Mouse (Mus musculus): Measurements from ENCODE around the gene Cox16. TPM values are rescaled to one million over a fixed set of nuclear protein-coding genes. Genes with fewer than 3 reads are reported as not detected.
"Not testable (repeated sequence)": the region's sequence is repeated elsewhere in the genome, so short reads cannot be mapped to it uniquely, and the experiment has no call there.

The Cox16 gene
- total RNA-seq (2014; rRNA removed) (55.1 and 103 TPM in 2 replicates), polyA plus RNA-seq (2015; fragmentation: Nextera tagmentation; extraction: Ambion mirVana) (131 and 139 TPM in 2 replicates)

DNA sequence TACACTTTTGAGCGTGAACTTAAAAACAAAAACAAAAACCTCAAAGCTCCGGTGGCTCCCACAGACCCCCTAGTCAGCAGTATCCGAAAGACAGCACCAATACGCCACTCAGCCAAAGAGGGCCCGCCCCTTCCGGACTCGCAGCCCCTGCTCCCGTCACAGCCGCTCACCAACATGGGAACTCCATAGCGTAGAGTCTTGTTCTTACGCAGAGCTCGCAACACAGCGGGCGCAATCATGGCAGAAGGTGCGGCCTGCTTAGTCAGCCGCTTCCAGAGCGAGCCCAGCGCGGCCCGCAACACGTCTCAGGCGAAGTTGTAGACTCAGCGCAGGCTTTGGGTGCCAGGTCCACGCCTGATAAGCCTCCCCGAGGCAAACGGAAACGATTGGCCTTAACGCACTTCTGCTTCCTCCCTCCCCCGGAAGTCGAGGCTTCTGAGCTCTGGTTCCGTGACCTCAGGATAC lies at the start of gene Cox16:
Gene Cox16, minus strand, starts transcription at position 401 of the 465 bp plus-strand sequence.
- WGBS, result under 1% methylated on average over 31 of the region's 31 CpGs
- no peaks in the 10 kb centered on the region for H3K27me3 ChIP-seq (ENCODE audit: insufficient read depth, low read length)
- no peaks in the 10 kb centered on the region for H3K9me3 ChIP-seq (ENCODE audit: low read length)

DNA sequence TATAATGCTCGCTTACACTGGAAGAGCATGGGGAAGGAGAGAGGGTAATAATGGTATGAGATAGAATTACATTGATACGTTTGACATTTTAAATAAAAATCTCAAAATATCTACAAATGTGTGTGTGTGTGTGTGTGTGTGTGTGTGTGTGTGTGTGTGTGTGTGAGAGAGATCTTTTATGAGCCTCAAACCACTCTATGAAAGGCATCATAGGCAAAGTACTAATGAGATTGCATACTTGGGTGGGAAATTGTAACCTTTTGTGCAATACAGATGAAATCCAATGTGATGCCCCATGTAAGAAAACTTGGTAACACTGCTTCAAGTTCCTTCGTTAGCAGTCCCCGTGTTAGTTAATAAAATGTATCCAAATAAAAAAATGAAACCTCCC lies 48.1 kb upstream of the Cox16 start:
- Histone ChIP-seq H3K36me3 (ENCODE audit: insufficient read depth, low read length) (no peaks in the 10 kb centered on the region), H3K9me3 (ENCODE audit: low read length) (no peaks in the 10 kb centered on the region), H3K27ac (ENCODE audit: low read depth, low read length) (peak overlapping the region; percentile 81), H3K4me1 (ENCODE audit: insufficient read depth, low read length) (peaks cover 5% of the 10 kb centered on the region; the same call in 1 of the 2 replicates), H3K27me3 (ENCODE audit: insufficient read depth, low read length) (no peaks in the 10 kb centered on the region), H3K9ac (replicated peaks; ENCODE audit: low read length, poor library complexity, severe bottlenecking) (peak overlapping the region; percentile 86), H3K4me2 (ENCODE audit: low read depth, low read length, poor library complexity, severe bottlenecking) (peak overlapping the region; percentile 61), H3K4me3 (ENCODE audit: low read depth, low read length) (peak overlapping the region; percentile 85)
- DNase-seq (ENCODE audit: low spot score) (peak; percentile 0), ATAC-seq (ENCODE audit: low FRiP score) (peak; percentile 13; the same call in 1 of the 2 replicates)
- no peak for TF ChIP-seq CTCF (IDR thresholded peaks at IDR 0.05)
- WGBS, result 40% methylated on average over 4 of the region's 4 CpGs

More for the DNA sequence above, at the start of gene Cox16:
- Histone ChIP-seq H3K9ac (replicated peaks; ENCODE audit: low read length, poor library complexity, severe bottlenecking) (peak within 1 kb of the TSS; percentile 83), H3K4me1 (ENCODE audit: insufficient read depth, low read length) (no peaks in the 10 kb centered on the region), H3K36me3 (ENCODE audit: insufficient read depth, low read length) (no peaks in the 10 kb centered on the region), H3K4me3 (ENCODE audit: low read depth, low read length) (peak within 1 kb of the TSS; percentile 68), H3K27ac (ENCODE audit: low read depth, low read length) (peak within 1 kb of the TSS; percentile 92), H3K4me2 (ENCODE audit: low read depth, low read length, poor library complexity, severe bottlenecking) (peak within 1 kb of the TSS; percentile 59)
- DNase-seq (ENCODE audit: low spot score) (peak; percentile 90), ATAC-seq (ENCODE audit: low FRiP score) (peak; percentile 97)
- TF ChIP-seq CTCF (IDR thresholded peaks at IDR 0.05), result no peak

DNA sequence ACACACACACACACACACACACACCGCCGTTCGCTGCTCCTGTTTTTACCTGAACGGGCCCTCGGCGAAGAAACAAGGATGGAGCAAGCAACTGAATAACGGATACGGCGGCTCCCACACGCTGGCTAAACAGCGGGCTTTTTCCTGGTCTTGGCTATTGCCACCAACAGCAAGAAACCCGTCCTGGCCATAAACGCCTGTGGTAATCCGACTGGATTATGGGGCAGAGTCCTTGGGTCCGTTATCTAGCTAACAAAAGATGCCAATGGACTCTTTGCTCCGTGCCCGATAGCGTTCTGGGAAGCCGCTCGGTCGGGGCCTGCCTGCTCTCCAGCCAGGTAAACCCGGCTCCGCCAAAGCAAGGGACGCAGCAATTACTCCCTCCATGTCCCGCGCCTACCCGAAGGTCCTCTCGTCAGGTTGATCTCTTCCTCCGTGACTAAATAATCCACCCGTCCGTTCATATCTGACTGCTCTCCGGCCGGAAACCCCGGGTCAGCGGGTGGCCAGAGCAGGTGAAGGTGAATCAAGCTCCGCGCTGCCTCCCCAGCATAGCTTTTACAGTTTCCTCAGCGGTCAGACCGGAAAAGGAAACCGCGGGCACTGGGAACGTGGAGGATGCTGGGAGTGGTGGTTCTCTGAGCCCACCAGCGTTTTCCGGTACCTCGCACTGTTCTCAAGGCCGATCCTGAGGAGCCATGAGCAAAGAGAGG lies 47.5 kb upstream of the Cox16 start, which contains the start of the genes Gm20498 and Synj2bp:
Gene Gm20498, minus strand, starts transcription at position 590 of the 713 bp plus-strand sequence.
Gene Synj2bp, minus strand, starts transcription at position 596 of the 713 bp plus-strand sequence.
- H3K27ac ChIP-seq (ENCODE audit: low read depth, low read length), result peak within 1 kb of the TSS; percentile 81
- H3K36me3 ChIP-seq (ENCODE audit: insufficient read depth, low read length), result no peaks in the 10 kb centered on the region
- peak within 1 kb of the TSS; percentile 61 for H3K4me2 ChIP-seq (ENCODE audit: low read depth, low read length, poor library complexity, severe bottlenecking)
- H3K4me3 ChIP-seq (ENCODE audit: low read depth, low read length), result peak within 1 kb of the TSS; percentile 85
- DNase-seq (ENCODE audit: low spot score), result peak; percentile 94
- no peak for TF ChIP-seq CTCF (IDR thresholded peaks at IDR 0.05)
- WGBS, result under 1% methylated on average over 46 of the region's 46 CpGs
- no peaks in the 10 kb centered on the region for H3K9me3 ChIP-seq (ENCODE audit: low read length)
- no peaks in the 10 kb centered on the region for H3K27me3 ChIP-seq (ENCODE audit: insufficient read depth, low read length)
- peak within 1 kb of the TSS; percentile 86 for H3K9ac ChIP-seq (replicated peaks; ENCODE audit: low read length, poor library complexity, severe bottlenecking)
- peaks cover 5% of the 10 kb centered on the region; the same call in 1 of the 2 replicates for H3K4me1 ChIP-seq (ENCODE audit: insufficient read depth, low read length)
- ATAC-seq (ENCODE audit: low FRiP score), result peak; percentile 91

DNA sequence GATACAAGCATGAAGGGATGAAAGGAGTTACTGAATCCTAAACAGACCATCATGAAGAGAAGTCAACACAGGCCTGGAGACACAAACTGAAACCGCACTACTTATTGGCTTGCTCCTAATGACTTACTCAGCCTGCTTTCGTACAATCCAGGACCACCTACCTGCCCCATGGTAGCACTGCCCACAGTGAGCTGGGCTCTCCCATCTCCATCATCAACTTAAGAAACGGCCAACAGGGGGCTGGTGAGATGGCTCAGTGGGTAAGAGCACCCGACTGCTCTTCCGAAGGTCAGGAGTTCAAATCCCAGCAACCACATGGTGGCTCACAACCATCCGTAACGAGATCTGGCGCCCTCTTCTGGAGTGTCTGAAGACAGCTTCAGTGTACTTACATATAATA lies 45.7 kb upstream of the Cox16 start:
- H3K4me1 ChIP-seq (ENCODE audit: insufficient read depth, low read length); H3K4me2 ChIP-seq (ENCODE audit: low read depth, low read length, poor library complexity, severe bottlenecking); H3K9me3 ChIP-seq (ENCODE audit: low read length); H3K4me3 ChIP-seq (ENCODE audit: low read depth, low read length); H3K27me3 ChIP-seq (ENCODE audit: insufficient read depth, low read length); H3K9ac ChIP-seq (replicated peaks; ENCODE audit: low read length, poor library complexity, severe bottlenecking); H3K36me3 ChIP-seq (ENCODE audit: insufficient read depth, low read length); H3K27ac ChIP-seq (ENCODE audit: low read depth, low read length); DNase-seq (ENCODE audit: low spot score); ATAC-seq (ENCODE audit: low FRiP score): not testable (repeated sequence)
- 87% methylated on average over 5 of the region's 8 CpGs for WGBS

DNA sequence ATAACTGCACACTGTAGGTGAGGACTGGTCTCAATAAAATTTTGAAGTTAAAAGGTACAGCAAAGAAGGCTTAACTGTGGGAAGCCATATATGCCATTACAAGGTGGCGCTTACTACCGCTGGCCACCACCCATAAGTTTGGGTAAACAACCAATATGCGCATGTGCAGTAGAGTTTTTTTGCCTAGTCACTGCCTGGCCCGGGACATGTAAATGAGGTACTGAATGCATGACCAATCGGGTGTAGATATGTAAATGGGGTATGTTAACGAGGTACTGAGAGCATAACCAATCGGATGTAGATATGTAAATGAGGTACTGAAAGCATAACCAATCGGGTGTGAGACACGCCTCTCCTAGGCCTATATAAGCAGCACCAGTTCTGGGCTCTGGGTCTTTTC lies 12.0 kb upstream of the Cox16 start:
- not testable (repeated sequence) for H3K36me3 ChIP-seq (ENCODE audit: insufficient read depth, low read length); H3K9me3 ChIP-seq (ENCODE audit: low read length); H3K4me2 ChIP-seq (ENCODE audit: low read depth, low read length, poor library complexity, severe bottlenecking); H3K4me3 ChIP-seq (ENCODE audit: low read depth, low read length); DNase-seq (ENCODE audit: low spot score); H3K9ac ChIP-seq (replicated peaks; ENCODE audit: low read length, poor library complexity, severe bottlenecking); H3K27ac ChIP-seq (ENCODE audit: low read depth, low read length); H3K27me3 ChIP-seq (ENCODE audit: insufficient read depth, low read length); ATAC-seq (ENCODE audit: low FRiP score); H3K4me1 ChIP-seq (ENCODE audit: insufficient read depth, low read length)
- 95% methylated on average over 9 of the region's 9 CpGs for WGBS

DNA sequence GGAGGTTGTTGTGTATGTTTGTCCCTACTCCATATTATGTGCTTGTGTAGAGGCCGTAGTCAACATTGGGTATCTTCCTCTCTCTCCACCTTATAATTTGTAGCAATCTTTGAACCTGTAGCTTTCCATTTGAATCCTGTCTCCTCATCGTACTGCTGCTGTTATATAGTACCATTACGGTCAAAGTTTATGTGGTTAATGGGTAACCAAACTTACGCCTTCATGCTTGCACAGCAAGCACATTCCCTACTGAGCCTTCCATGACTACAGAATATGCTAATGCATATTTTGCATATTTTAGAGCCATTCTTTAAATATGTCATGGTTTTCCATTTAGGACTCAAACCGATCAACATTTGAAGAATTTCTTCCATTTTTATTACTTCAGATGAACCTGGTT lies 5.6 kb upstream of the Cox16 start:
- H3K27me3 ChIP-seq (ENCODE audit: insufficient read depth, low read length), result no peaks in the 10 kb centered on the region
- WGBS, result 96% methylated on average over 5 of the region's 5 CpGs
- H3K4me1 ChIP-seq (ENCODE audit: insufficient read depth, low read length), result no peaks in the 10 kb centered on the region
- TF ChIP-seq CTCF (IDR thresholded peaks at IDR 0.05), result no peak
- H3K9me3 ChIP-seq (ENCODE audit: low read length), result no peaks in the 10 kb centered on the region
- no peak overlapping the region for H3K9ac ChIP-seq (replicated peaks; ENCODE audit: low read length, poor library complexity, severe bottlenecking)
- ATAC-seq (ENCODE audit: low FRiP score) (no peak), DNase-seq (ENCODE audit: low spot score) (no peak)
- no peak overlapping the region for H3K27ac ChIP-seq (ENCODE audit: low read depth, low read length)
- no peak overlapping the region for H3K4me3 ChIP-seq (ENCODE audit: low read depth, low read length)
- H3K36me3 ChIP-seq (ENCODE audit: insufficient read depth, low read length), result no peaks in the 10 kb centered on the region
- H3K4me2 ChIP-seq (ENCODE audit: low read depth, low read length, poor library complexity, severe bottlenecking), result no peak overlapping the region
